10 mouse cellular contexts compared by ENCODE assay signal in the genomic region with DNA sequence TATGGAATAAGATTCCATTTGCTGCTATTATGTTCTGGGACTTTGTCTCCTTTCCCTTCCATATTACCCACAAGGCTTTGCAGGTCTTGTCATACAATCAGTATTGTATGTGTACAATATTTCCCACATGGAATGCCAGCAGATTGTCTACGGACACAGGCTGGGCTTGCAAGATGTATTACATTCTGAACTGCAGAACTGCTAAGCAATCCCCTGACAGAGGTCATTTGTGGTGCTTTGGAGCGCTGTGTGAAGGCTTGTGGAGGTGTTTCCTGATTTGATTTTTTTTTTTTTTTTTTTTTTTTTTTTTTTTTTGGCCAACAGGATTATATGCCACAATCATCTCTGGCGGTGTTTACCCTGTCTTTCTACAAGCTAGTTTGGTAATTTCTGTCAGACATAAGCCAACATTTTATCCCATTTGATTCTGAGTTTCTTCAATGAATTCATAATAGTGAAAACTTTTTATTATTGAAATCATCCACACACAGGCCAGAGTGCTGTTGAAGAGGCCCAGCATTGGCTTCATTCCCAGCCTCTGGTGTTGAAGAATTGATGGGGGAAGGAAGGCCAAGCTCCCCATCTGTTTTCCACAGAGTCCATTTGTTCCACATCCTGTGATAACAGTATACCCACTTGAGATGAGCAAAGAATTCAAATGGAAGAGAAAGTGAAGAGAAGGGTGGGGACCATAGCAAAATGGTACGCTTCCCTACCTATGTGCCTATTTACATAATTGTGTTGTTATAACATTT. TPM values are rescaled to one million over a fixed set of nuclear protein-coding genes. Genes with fewer than 3 reads are reported as not detected.
DNase-seq lines count a peak whose midpoint lies in the region; ATAC-seq and TF ChIP-seq lines count a peak whose summit lies in the region.
"Had no signal": no experiment of that assay in that cellular context is flagged by ENCODE, and none has a peak within 500 bp of the region (broad histone marks: within the 10 kb centered on the region; RNA-seq: fewer than 3 reads in every experiment).

No protein-coding gene starts in this region.

- no peak for ATAC-seq in heart, embryonic 11.5 days (replicated peaks; ENCODE audit: insufficient number of reproducible peaks, low FRiP score, low TSS enrichment)
- ATAC-seq in midbrain, postnatal 0 days (ENCODE audit: low FRiP score) = no peak
- ATAC-seq in heart, embryonic 12.5 days (ENCODE audit: insufficient number of reproducible peaks, low FRiP score) = peak; percentile 63; the same call in 1 of the 2 replicates

- TF ChIP-seq CTCF in midbrain, postnatal 0 days (IDR thresholded peaks at IDR 0.05) = no peak

- H3K4me3 ChIP-seq in heart, embryonic 11.5 days (ENCODE audit: low read depth, low read length) = no peak overlapping the region
- H3K4me3 ChIP-seq in midbrain, postnatal 0 days (ENCODE audit: low read depth, low read length) = no peak overlapping the region
- H3K4me3 ChIP-seq in midbrain, embryonic 10.5 days = no peak overlapping the region
- H3K4me3 ChIP-seq in heart, embryonic 12.5 days = no peak overlapping the region
- H3K4me3 ChIP-seq in forebrain, embryonic 10.5 days = no peak overlapping the region
- H3K4me3 ChIP-seq: midbrain, embryonic 12.5 days; neural tube, embryonic 15.5 days had no signal

- no peaks in the 10 kb centered on the region for H3K27me3 ChIP-seq in heart, embryonic 11.5 days (ENCODE audit: control insufficient read depth, insufficient read depth, low read length)
- no peaks in the 10 kb centered on the region for H3K27me3 ChIP-seq in midbrain, postnatal 0 days (ENCODE audit: insufficient read depth, low read length)
- H3K27me3 ChIP-seq in midbrain, embryonic 10.5 days (ENCODE audit: low read depth, poor library complexity, severe bottlenecking) = peaks cover 7% of the 10 kb centered on the region; the same call in 1 of the 2 replicates
- no peaks in the 10 kb centered on the region for H3K27me3 ChIP-seq in heart, embryonic 12.5 days (replicated peaks)
- no peaks in the 10 kb centered on the region for H3K27me3 ChIP-seq in forebrain, embryonic 10.5 days (ENCODE audit: poor library complexity, severe bottlenecking)
- H3K27me3 ChIP-seq: midbrain, embryonic 12.5 days; neural tube, embryonic 15.5 days had no signal

- no peaks in the 10 kb centered on the region for H3K36me3 ChIP-seq in heart, embryonic 11.5 days (ENCODE audit: control insufficient read depth, insufficient read depth, low read length)
- no peaks in the 10 kb centered on the region for H3K36me3 ChIP-seq in midbrain, postnatal 0 days (ENCODE audit: insufficient read depth, low read length)
- no peaks in the 10 kb centered on the region for H3K36me3 ChIP-seq in midbrain, embryonic 10.5 days
- no peaks in the 10 kb centered on the region for H3K36me3 ChIP-seq in heart, embryonic 12.5 days
- H3K36me3 ChIP-seq in forebrain, embryonic 10.5 days (replicated peaks) = no peaks in the 10 kb centered on the region
- H3K36me3 ChIP-seq: midbrain, embryonic 12.5 days; neural tube, embryonic 15.5 days had no signal

- H3K9ac ChIP-seq in heart, embryonic 11.5 days (ENCODE audit: low read depth, low read length) = no peak overlapping the region
- no peak overlapping the region for H3K9ac ChIP-seq in midbrain, postnatal 0 days (replicated peaks; ENCODE audit: low read length, poor library complexity, severe bottlenecking)
- no peak overlapping the region for H3K9ac ChIP-seq in heart, embryonic 12.5 days
- H3K9ac ChIP-seq: midbrain, embryonic 12.5 days; neural tube, embryonic 15.5 days had no signal

- peak; percentile 14 to 19 for DNase-seq in heart, adult 9 months (ENCODE audit: low spot score in 2 of 2)
- peak; percentile 53 for DNase-seq in midbrain, postnatal 0 days (ENCODE audit: low spot score)
- DNase-seq in midbrain, embryonic 10.5 days (ENCODE audit: low spot score) = no peak
- DNase-seq in retina, postnatal 1 day = no peak
- DNase-seq in forebrain, embryonic 10.5 days (ENCODE audit: extremely low spot score, low spot score) = no peak
- DNase-seq: spleen, adult 18-20 months had no signal

- WGBS in heart, embryonic 11.5 days (ENCODE audit: insufficient replicate concordance) = 66% methylated on average over 4 of the region's 4 CpGs
- 79% methylated on average over 4 of the region's 4 CpGs for WGBS in midbrain, postnatal 0 days
- 93% methylated on average over 4 of the region's 4 CpGs for WGBS in midbrain, embryonic 10.5 days
- 53% methylated on average over 4 of the region's 4 CpGs for WGBS in heart, embryonic 12.5 days
- 94% methylated on average over 4 of the region's 4 CpGs for WGBS in forebrain, embryonic 10.5 days

- H3K27ac ChIP-seq in heart, embryonic 11.5 days (ENCODE audit: low read depth, low read length) = no peak overlapping the region
- no peak overlapping the region for H3K27ac ChIP-seq in midbrain, postnatal 0 days (ENCODE audit: low read depth, low read length)
- no peak overlapping the region for H3K27ac ChIP-seq in midbrain, embryonic 10.5 days (replicated peaks)
- no peak overlapping the region for H3K27ac ChIP-seq in heart, embryonic 12.5 days (ENCODE audit: poor library complexity, severe bottlenecking)
- no peak overlapping the region for H3K27ac ChIP-seq in forebrain, embryonic 10.5 days
- H3K27ac ChIP-seq: midbrain, embryonic 12.5 days; neural tube, embryonic 15.5 days had no signal

- no peak overlapping the region for H3K4me2 ChIP-seq in heart, embryonic 11.5 days
- H3K4me2 ChIP-seq in midbrain, postnatal 0 days (ENCODE audit: low read depth, low read length, poor library complexity, severe bottlenecking) = no peak overlapping the region
- no peak overlapping the region for H3K4me2 ChIP-seq in heart, embryonic 12.5 days
- H3K4me2 ChIP-seq: midbrain, embryonic 12.5 days; neural tube, embryonic 15.5 days had no signal

- H3K4me1 ChIP-seq in heart, embryonic 11.5 days (ENCODE audit: control insufficient read depth, insufficient read depth, low read length) = peaks cover 13% of the 10 kb centered on the region; the same call in 1 of the 2 replicates
- no peaks in the 10 kb centered on the region; the same call in 1 of the 2 replicates for H3K4me1 ChIP-seq in midbrain, postnatal 0 days (ENCODE audit: insufficient read depth, low read length)
- peaks cover 4% of the 10 kb centered on the region for H3K4me1 ChIP-seq in midbrain, embryonic 10.5 days
- peaks cover 32% of the 10 kb centered on the region for H3K4me1 ChIP-seq in heart, embryonic 12.5 days (replicated peaks)
- peaks cover 24% of the 10 kb centered on the region for H3K4me1 ChIP-seq in forebrain, embryonic 10.5 days

- H3K9me3 ChIP-seq in heart, embryonic 11.5 days (replicated peaks; ENCODE audit: control insufficient read depth, low read length) = no peaks in the 10 kb centered on the region
- H3K9me3 ChIP-seq in midbrain, postnatal 0 days (ENCODE audit: low read length) = no peaks in the 10 kb centered on the region
- H3K9me3 ChIP-seq in midbrain, embryonic 10.5 days (replicated peaks) = no peaks in the 10 kb centered on the region
- no peaks in the 10 kb centered on the region for H3K9me3 ChIP-seq in heart, embryonic 12.5 days (replicated peaks)
- no peaks in the 10 kb centered on the region for H3K9me3 ChIP-seq in forebrain, embryonic 10.5 days
- H3K9me3 ChIP-seq: midbrain, embryonic 12.5 days; neural tube, embryonic 15.5 days had no signal

RNA-seq across cellular contexts. Expression of a gene that starts 45.8 kb away (rescaled TPM):
- 11.6 and 15.0 TPM in 2 replicates for polyA plus RNA-seq in heart, embryonic 11.5 days (2014; fragmentation: Nextera tagmentation; extraction: Ambion mirVana)
- 23.3 and 24.2 TPM in 2 replicates for total RNA-seq in midbrain, postnatal 0 days (2014; rRNA removed)
- polyA plus RNA-seq in midbrain, postnatal 0 days (2015; fragmentation: Nextera tagmentation; extraction: Ambion mirVana) = 24.0 and 25.4 TPM in 2 replicates
- 3.2 and 5.3 TPM in 2 replicates for polyA plus RNA-seq in midbrain, embryonic 10.5 days (2016; fragmentation: Nextera tagmentation; extraction: Ambion mirVana)
- 11.5 and 12.3 TPM in 2 replicates for polyA plus RNA-seq in heart, embryonic 12.5 days (2016; fragmentation: Nextera tagmentation; extraction: Ambion mirVana)
- polyA plus RNA-seq in forebrain, embryonic 10.5 days (2016; fragmentation: Nextera tagmentation; extraction: Ambion mirVana) = 5.9 and 7.4 TPM in 2 replicates

Comparison
In these comparisons a context has a peak if more than half of its experiments do, and no peak if none do; other contexts are left out.
1. DNase-seq: peak in heart, adult 9 months (2 of 2) and midbrain, postnatal 0 days (single experiment); none in midbrain, embryonic 10.5 days (single experiment), retina, postnatal 1 day (single experiment) and forebrain, embryonic 10.5 days (single experiment).